In genomic region chr6:82728635-82729034, GRCm38 (mm10) we compare ENCODE assay signal across 33 mouse cellular contexts. TPM values are rescaled to one million over a fixed set of nuclear protein-coding genes. Genes with fewer than 3 reads are reported as not detected.
DNase-seq lines count a peak whose midpoint lies in the region; ATAC-seq and TF ChIP-seq lines count a peak whose summit lies in the region.
"Had no signal": no experiment of that assay in that cellular context is flagged by ENCODE, and none has a peak within 500 bp of the region (broad histone marks: within the 10 kb centered on the region; RNA-seq: fewer than 3 reads in every experiment).

No protein-coding gene starts in this region.

- H3K36me3 ChIP-seq in embryonic facial prominence, embryonic 15.5 days = peaks cover 35% of the 10 kb centered on the region; the same call in 1 of the 2 replicates
- H3K36me3 ChIP-seq in embryonic facial prominence, embryonic 10.5 days (replicated peaks) = peaks cover 93% of the 10 kb centered on the region
- H3K36me3 ChIP-seq in heart, embryonic 14.5 days (ENCODE audit: control insufficient read depth, insufficient read depth, low read length) = peaks cover 86% of the 10 kb centered on the region
- H3K36me3 ChIP-seq in liver, embryonic 11.5 days (ENCODE audit: control insufficient read depth, insufficient read depth, low read length) = peaks cover 25% of the 10 kb centered on the region
- H3K36me3 ChIP-seq in E14TG2a.4 (ENCODE audit: insufficient read depth, low read length) = peaks cover 93% of the 10 kb centered on the region

- H3K9me3 ChIP-seq in embryonic facial prominence, embryonic 15.5 days (replicated peaks) = no peaks in the 10 kb centered on the region
- no peaks in the 10 kb centered on the region for H3K9me3 ChIP-seq in embryonic facial prominence, embryonic 10.5 days
- no peaks in the 10 kb centered on the region for H3K9me3 ChIP-seq in heart, embryonic 14.5 days (ENCODE audit: control insufficient read depth, low read length)
- no peaks in the 10 kb centered on the region for H3K9me3 ChIP-seq in liver, embryonic 11.5 days (ENCODE audit: control insufficient read depth, low read length)
- no peaks in the 10 kb centered on the region for H3K9me3 ChIP-seq in E14TG2a.4 (ENCODE audit: low read length)
- H3K9me3 ChIP-seq: embryonic facial prominence, embryonic 12.5 days; hindbrain, embryonic 12.5 days; intestine, embryonic 15.5 days; neural tube, embryonic 12.5 days had no signal

- ATAC-seq in embryonic facial prominence, embryonic 15.5 days (ENCODE audit: insufficient number of reproducible peaks, low FRiP score, low TSS enrichment, low read depth) = peak; percentile 41; the same call in 1 of the 2 replicates
- peak; percentile 55; the same call in 1 of the 2 replicates for ATAC-seq in heart, embryonic 14.5 days (ENCODE audit: insufficient number of reproducible peaks, insufficient read depth, low FRiP score, low read depth)
- ATAC-seq in liver, embryonic 11.5 days (replicated peaks; ENCODE audit: low FRiP score) = peak; percentile 18; the same call in 1 of the 2 replicates
- ATAC-seq: hindbrain, postnatal 0 days; intestine, embryonic 15.5 days; Patski had no signal

- H3K27me3 ChIP-seq in embryonic facial prominence, embryonic 15.5 days = no peaks in the 10 kb centered on the region
- H3K27me3 ChIP-seq in embryonic facial prominence, embryonic 10.5 days (replicated peaks; ENCODE audit: low read depth, poor library complexity, severe bottlenecking) = no peaks in the 10 kb centered on the region
- no peaks in the 10 kb centered on the region for H3K27me3 ChIP-seq in heart, embryonic 14.5 days (ENCODE audit: control insufficient read depth, insufficient read depth, low read length)
- no peaks in the 10 kb centered on the region for H3K27me3 ChIP-seq in liver, embryonic 11.5 days (replicated peaks; ENCODE audit: control insufficient read depth, insufficient read depth, low read length)
- H3K27me3 ChIP-seq in E14TG2a.4 (ENCODE audit: insufficient read depth, low read length) = no peaks in the 10 kb centered on the region
- H3K27me3 ChIP-seq: CH12.LX; embryonic facial prominence, embryonic 12.5 days; hindbrain, embryonic 12.5 days; intestine, embryonic 15.5 days; neural tube, embryonic 12.5 days; Patski had no signal

- no peak overlapping the region for H3K27ac ChIP-seq in embryonic facial prominence, embryonic 15.5 days (replicated peaks)
- H3K27ac ChIP-seq in embryonic facial prominence, embryonic 10.5 days (replicated peaks) = no peak overlapping the region
- no peak overlapping the region for H3K27ac ChIP-seq in heart, embryonic 14.5 days (replicated peaks in 1 of 2; ENCODE audit: control insufficient read depth in 1 of 2, insufficient read depth in 1 of 2, low read depth in 2 of 2, low read length in 2 of 2)
- no peak overlapping the region for H3K27ac ChIP-seq in liver, embryonic 11.5 days (ENCODE audit: low read depth, low read length)
- H3K27ac ChIP-seq: embryonic facial prominence, embryonic 12.5 days; gastrocnemius, adult 2 months; hindbrain, embryonic 12.5 days; hindbrain, postnatal 0 days; intestine, embryonic 15.5 days; liver, embryonic 14.5 days; neural tube, embryonic 12.5 days; stomach, postnatal 0 days had no signal

- TF ChIP-seq CTCF in E14TG2a.4 (conservative IDR thresholded peaks at IDR 0.05; ENCODE audit: low read length) = no peak

- no peak overlapping the region for H3K9ac ChIP-seq in embryonic facial prominence, embryonic 15.5 days
- H3K9ac ChIP-seq in heart, embryonic 14.5 days (ENCODE audit: low read length) = no peak overlapping the region
- no peak overlapping the region for H3K9ac ChIP-seq in liver, embryonic 11.5 days (ENCODE audit: low read depth, low read length)
- H3K9ac ChIP-seq: embryonic facial prominence, embryonic 12.5 days; hindbrain, embryonic 12.5 days; intestine, embryonic 15.5 days; liver, embryonic 14.5 days; neural tube, embryonic 12.5 days had no signal

- 89% methylated on average over 21 of the region's 21 CpGs for WGBS in embryonic facial prominence, embryonic 15.5 days
- 91% methylated on average over 21 of the region's 21 CpGs for WGBS in embryonic facial prominence, embryonic 10.5 days
- WGBS in heart, embryonic 14.5 days = 55% methylated on average over 21 of the region's 21 CpGs
- 88% methylated on average over 21 of the region's 21 CpGs for WGBS in liver, embryonic 11.5 days

- no peak overlapping the region for H3K4me2 ChIP-seq in embryonic facial prominence, embryonic 15.5 days (replicated peaks)
- no peak overlapping the region for H3K4me2 ChIP-seq in heart, embryonic 14.5 days (ENCODE audit: low read length)
- no peak overlapping the region for H3K4me2 ChIP-seq in liver, embryonic 11.5 days
- H3K4me2 ChIP-seq: embryonic facial prominence, embryonic 12.5 days; hindbrain, embryonic 12.5 days; intestine, embryonic 15.5 days; neural tube, embryonic 12.5 days had no signal

- H3K4me1 ChIP-seq in embryonic facial prominence, embryonic 15.5 days = peaks cover 3% of the 10 kb centered on the region
- H3K4me1 ChIP-seq in embryonic facial prominence, embryonic 10.5 days = peaks cover 4% of the 10 kb centered on the region
- H3K4me1 ChIP-seq in heart, embryonic 14.5 days (ENCODE audit: control insufficient read depth in 2 of 2, insufficient read depth in 2 of 2, low read length in 2 of 2) = peaks cover 10 to 11% of the 10 kb centered on the region in 2 experiments
- H3K4me1 ChIP-seq in liver, embryonic 11.5 days (replicated peaks; ENCODE audit: control insufficient read depth, insufficient read depth, low read length) = no peaks in the 10 kb centered on the region
- H3K4me1 ChIP-seq in E14TG2a.4 (replicated peaks; ENCODE audit: low read depth, low read length) = peaks cover 87% of the 10 kb centered on the region
- H3K4me1 ChIP-seq: embryonic facial prominence, embryonic 12.5 days; hindbrain, embryonic 12.5 days; neural tube, embryonic 12.5 days had no signal

- no peak overlapping the region for H3K4me3 ChIP-seq in embryonic facial prominence, embryonic 15.5 days (replicated peaks)
- H3K4me3 ChIP-seq in embryonic facial prominence, embryonic 10.5 days = no peak overlapping the region
- H3K4me3 ChIP-seq in heart, embryonic 14.5 days (ENCODE audit: control insufficient read depth in 1 of 2, insufficient read depth in 1 of 2, low read depth in 1 of 2, low read length in 2 of 2) = no peak overlapping the region
- H3K4me3 ChIP-seq in liver, embryonic 11.5 days (ENCODE audit: low read depth, low read length) = no peak overlapping the region
- H3K4me3 ChIP-seq in E14TG2a.4 (replicated peaks; ENCODE audit: low read length) = peak overlapping the region; percentile 7
- H3K4me3 ChIP-seq: embryonic facial prominence, embryonic 12.5 days; erythroblast, embryonic 14.5 days; gastrocnemius, adult 2 months; hindbrain, embryonic 12.5 days; intestine, embryonic 15.5 days; myocyte; neural tube, embryonic 12.5 days had no signal

- DNase-seq in embryonic facial prominence, embryonic 10.5 days (ENCODE audit: low spot score) = no peak
- DNase-seq in heart, adult 9 months (ENCODE audit: low spot score in 2 of 2) = no peak
- no peak for DNase-seq in liver, embryonic 11.5 days (ENCODE audit: low spot score)
- no peak for DNase-seq in liver
- DNase-seq in frontal cortex, adult 2 months (ENCODE audit: extremely low spot score in 1 of 2, low spot score in 1 of 2) = no peak
- DNase-seq: adrenal gland, postnatal 10 days; cerebellum, adult 8-10 months; cerebellum, postnatal 25 days; gastrocnemius, adult 2 months; gastrocnemius, postnatal 36 days; heart, postnatal 10 days; kidney, adult 8-10 months; kidney, postnatal 10 days; layer of hippocampus, postnatal 36 days; left cerebral cortex, postnatal 4 days; lung, adult 2 months; right cerebral cortex, adult 18-20 months; thymus, adult 18-20 months; thymus, postnatal 25 days had no signal

RNA-seq across cellular contexts. Expression of gene Pole4, which starts 23.5 kb away (rescaled TPM):
- 89.2 and 89.9 TPM in 2 replicates for polyA plus RNA-seq in embryonic facial prominence, embryonic 15.5 days (2015; fragmentation: Nextera tagmentation; extraction: Ambion mirVana)
- 91.8 and 95.3 TPM in 2 replicates for polyA plus RNA-seq in embryonic facial prominence, embryonic 10.5 days (2016; fragmentation: Nextera tagmentation; extraction: Ambion mirVana)
- 86.6 and 97.1 TPM in 2 replicates for polyA plus RNA-seq in heart, embryonic 14.5 days (2014; fragmentation: Nextera tagmentation; extraction: Ambion mirVana)
- polyA plus RNA-seq in liver, embryonic 11.5 days (2014; fragmentation: Nextera tagmentation; extraction: Ambion mirVana) = 106 and 108 TPM in 2 replicates
- polyA plus RNA-seq in frontal cortex, adult 2 months (2012; rRNA removed) = 41.6 and 44.6 TPM in 2 replicates

RNA-seq across cellular contexts. Expression of gene Hk2, which starts 45.6 kb away (rescaled TPM):
- 19.5 and 23.2 TPM in 2 replicates for polyA plus RNA-seq in embryonic facial prominence, embryonic 15.5 days (2015; fragmentation: Nextera tagmentation; extraction: Ambion mirVana)
- polyA plus RNA-seq in embryonic facial prominence, embryonic 10.5 days (2016; fragmentation: Nextera tagmentation; extraction: Ambion mirVana) = 27.7 and 32.3 TPM in 2 replicates
- 31.0 and 38.0 TPM in 2 replicates for polyA plus RNA-seq in heart, embryonic 14.5 days (2014; fragmentation: Nextera tagmentation; extraction: Ambion mirVana)
- 25.0 and 29.0 TPM in 2 replicates for polyA plus RNA-seq in liver, embryonic 11.5 days (2014; fragmentation: Nextera tagmentation; extraction: Ambion mirVana)
- 2.6 and 2.9 TPM in 2 replicates for polyA plus RNA-seq in frontal cortex, adult 2 months (2012; rRNA removed)
